Mouse (Mus musculus): ENCODE measurements around the gene Bcl6b.

GRCm38 (mm10) chr11:70227126-70227525, 2.5 kb downstream of the Bcl6b start:
- TF ChIP-seq CTCF (IDR thresholded peaks at IDR 0.05; ENCODE audit: extremely low read depth, insufficient read length, insufficient replicate concordance, low read depth, low read length) (no peak), POLR2A (IDR thresholded peaks at IDR 0.05; ENCODE audit: low read depth, low read length) (no peak)

All from small intestine, adult 2 months (tissue).